Mouse (Mus musculus) layer of hippocampus, adult 9-10 months (tissue): ENCODE measurements at regions not wholly inside any gene's neighbourhood (a gene's known extent, or its start where the extent isn't known, plus 50 kb on each side); places are given as distances from the start of the nearest gene placed in this dataset.
A peak's percentile ranks its signal among the peaks of the same experiment; 100 is the strongest.

Experiments used
- DNase-seq: peaks from one replicate; pipeline ENCODE4 v3.0.0; 2022; ENCODE audit warnings: low spot score

GRCm38 (mm10) chr11:9739098-9739497 is 547.4 kb downstream of the Abca13 start:
- DNase-seq, result peak; percentile 41

DNA sequence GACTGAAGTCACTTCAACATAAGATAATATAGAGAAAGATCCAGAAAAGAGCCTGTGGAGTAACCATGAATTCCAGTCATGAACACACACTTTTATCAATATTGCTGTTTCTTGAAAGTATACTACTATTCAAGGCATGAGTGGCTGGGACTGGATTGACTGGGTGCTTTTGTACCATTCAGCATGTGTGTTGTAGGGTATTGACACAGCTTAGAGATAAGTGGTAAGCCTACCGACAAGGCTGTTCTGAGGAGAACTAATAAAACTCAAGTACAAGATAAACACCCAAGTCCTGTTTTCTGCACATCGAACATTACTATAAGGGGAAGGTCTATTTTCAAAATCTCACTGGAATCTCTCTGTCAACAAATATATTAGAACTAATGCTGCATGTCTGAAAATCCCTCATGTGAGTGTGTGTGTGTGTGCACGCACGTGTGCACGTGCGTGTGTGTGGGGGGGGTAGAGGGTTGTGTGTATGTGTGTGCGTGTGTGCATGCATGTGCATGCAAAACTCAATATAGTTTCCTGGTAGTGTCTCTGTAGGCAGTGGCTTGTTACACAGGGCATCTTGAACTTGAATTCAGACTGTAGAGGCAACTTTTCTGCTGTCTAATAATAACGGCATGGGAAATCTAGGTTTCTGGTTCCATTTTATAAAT is 588.6 kb downstream of the Abca13 start:
- no peak for DNase-seq

DNA sequence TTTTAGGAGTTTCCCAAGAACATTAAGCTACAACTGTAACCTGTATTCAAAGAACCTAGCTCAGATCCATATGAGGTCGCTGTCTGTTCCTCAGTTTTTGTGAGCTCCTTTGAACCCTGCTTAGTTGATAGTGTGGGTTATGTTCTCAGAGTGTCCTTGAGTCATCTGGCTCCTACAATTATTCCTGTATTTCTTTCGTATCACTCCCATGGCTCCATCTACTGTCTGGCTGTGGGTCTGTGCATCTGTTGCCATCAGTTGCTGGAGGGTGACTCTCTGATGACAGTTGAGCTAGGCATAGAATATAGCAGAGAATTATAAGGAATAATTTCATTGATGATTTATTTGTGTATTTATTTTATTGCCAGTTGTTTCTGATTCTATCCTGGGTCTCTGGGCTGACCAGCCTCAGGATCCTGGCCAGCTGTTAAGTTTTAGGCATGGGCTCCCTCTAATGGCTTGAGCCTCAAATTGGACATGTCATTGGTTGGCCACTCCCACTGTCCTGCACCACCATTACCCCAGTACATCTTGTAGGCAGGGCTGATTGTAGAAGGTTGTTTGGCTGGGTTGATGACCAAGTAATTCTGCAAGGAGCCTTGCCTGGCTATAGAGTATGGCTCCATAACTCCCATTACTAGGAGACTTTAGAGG is 601.6 kb downstream of the Abca13 start:
- no peak for DNase-seq

GRCm38 (mm10) chr11:9839636-9840035 is 647.9 kb downstream of the Abca13 start:
- DNase-seq, result no peak

DNA sequence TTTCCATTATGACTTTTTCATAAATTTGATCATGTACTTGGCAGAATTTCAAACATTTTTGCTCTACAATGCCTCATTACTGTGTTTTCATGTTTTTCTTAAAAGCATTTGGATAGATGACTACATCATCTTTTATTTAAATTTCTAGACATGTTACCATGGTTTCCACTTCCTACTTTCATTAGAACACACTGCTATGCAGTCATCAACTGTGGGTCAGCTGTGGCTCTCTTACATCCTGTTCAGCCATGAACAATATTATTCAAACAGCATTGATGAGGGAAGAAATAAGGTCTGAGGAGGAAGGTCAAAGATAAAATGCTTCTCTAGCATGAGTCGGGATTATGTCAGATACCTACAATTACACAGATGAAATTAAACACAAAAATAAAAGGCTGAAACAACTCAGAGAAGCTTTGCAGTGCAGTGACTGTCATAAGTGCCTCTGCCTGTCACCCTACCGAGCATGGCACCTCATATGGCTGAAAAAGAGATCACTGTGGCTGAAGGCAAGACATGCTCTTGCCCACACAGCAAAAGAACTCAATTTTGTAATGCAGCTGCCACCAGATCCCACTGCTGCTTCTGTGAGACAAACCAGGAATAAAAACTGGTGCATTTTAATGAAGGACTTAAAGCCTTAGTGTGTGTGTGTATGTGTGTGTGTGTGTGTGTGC is 676.9 kb downstream of the Abca13 start:
- no peak for DNase-seq
